Mouse (Mus musculus) embryo, embryonic 10.5 days (tissue): ENCODE results near the gene Gm20388.
A peak's percentile ranks its signal among the peaks of the same experiment; 100 is the strongest.

Experiments
- DNase-seq: peaks from one replicate; pipeline ENCODE4 v3.0.0-alpha.2; 2015; ENCODE audit warnings: low spot score

Gene Gm20388

DNA sequence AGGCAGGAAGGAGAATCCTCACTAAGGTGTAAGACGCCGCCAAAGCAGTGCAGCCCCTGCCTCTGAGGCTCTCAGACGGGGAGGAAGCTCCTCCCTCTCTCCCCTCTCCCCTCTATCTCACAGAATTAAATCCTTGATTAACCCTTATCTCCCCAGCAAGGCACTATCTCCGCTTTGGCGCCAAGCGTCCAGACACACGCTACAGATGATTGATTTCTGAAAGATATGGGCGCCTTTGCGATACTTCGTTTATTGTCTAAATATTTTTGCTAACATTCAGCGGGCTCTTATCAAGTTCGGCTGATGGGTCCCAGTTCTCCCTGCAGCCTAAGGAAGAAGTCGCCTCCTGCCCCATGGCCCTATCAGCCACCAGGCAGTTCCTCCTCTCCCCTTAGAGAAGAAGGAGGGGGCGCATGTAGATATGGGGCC, 2415.5 kb downstream of the Gm20388 start:
- no peak for DNase-seq

DNA sequence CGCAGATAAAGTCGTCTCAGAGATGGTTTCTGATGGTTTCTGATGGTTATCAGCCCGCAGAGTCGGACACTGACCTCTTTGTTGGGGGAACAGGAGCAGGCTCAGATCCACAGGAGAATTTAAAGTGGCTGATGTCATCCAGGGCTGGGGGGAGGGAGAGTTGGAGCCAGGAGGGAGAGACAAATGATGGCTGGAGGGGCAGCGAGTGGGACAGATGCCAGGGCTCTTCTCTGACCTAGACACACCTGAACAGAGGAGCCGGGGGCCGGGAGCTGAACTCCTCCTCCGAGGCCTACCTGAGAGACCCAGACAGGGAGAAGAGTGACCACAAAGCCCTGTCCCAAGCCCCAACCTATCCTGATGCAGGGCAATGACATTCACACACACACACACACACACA, 2418.4 kb downstream of the Gm20388 start:
- DNase-seq = no peak

DNA sequence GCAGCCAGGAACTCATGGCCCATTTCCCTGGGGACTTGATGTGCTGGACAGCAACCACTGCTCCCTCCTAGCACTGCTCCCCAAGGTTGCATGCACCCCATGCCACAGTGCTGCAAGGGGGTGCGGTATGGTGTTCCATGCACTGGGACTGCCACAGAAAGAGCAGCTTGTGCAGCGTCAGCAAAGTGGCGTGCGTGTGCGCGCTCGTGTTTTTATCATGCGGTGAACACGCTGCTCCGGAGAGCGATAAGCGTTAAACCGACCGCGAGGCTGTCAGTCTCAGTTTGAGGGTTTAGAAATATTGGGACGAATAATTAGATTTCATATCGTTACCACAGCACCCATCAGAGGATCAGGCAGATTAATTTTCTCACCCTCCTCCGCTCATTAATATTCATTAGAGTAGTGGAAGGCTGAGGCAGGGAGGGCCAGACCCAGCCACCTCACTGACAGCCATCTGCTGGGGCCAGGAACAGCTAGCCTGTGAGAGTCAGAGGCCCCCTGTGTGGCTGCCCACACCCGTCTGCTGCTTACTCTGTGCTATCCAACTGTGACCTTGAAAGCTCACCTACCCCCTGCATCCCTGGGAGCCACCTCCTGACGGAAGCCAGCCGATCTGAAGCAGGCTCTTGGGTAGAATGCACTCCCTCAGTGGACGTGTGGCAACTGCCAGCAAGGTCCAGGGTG, 2419.1 kb downstream of the Gm20388 start:
- no peak for DNase-seq

DNA sequence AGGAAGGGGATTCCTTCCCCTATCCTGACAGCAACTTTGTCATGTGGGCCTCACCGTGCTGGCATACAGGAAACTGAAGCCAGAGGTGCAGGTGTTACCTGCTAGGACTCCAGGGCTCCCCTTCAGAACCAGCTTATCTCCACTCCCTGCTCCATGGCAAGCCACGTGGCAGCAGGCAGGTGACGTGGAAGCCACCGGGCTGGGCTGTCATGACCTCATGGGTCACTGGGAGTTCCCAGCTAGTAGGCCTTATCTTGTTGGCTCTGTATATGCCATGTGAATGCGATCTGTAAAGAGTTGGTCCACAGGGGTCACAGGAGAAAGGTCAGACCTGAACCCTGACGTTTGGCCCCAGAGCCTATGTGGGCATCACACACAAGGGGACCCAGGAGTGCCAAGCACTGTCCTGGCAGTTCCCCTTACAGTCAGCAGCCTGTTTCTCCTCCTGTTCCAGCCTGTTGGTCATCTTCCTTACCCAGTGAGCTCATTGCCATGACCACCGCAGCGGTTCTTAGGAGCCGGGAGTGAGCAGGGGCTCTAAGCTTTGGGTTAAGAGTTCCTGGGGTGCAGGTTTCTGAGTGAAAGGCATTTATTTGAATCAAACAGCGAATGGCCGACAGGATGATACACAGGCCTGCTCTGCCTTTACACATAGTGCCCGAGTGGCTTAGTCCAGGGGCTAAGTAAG, 2419.9 kb downstream of the Gm20388 start:
- DNase-seq = no peak

DNA sequence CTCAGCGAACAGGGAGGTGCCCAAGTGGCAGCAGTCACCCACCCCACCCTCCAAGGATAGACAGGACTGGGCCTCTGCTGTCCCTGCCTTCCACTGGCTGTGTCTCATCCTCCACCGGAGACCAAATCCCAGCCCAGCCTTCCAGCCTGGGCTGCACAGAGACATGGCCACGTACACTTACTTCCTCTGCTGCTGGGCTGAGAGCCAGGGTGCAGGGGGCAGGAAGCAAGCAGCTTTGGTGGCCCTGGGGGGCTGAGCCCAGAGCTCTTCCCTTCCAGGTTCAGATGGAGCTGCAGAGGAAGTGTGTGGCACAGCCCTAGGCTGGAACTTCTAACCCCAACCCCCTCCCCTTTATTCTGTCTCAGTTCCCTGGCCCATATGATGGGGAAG, 2420.5 kb downstream of the Gm20388 start:
- DNase-seq = no peak

DNA sequence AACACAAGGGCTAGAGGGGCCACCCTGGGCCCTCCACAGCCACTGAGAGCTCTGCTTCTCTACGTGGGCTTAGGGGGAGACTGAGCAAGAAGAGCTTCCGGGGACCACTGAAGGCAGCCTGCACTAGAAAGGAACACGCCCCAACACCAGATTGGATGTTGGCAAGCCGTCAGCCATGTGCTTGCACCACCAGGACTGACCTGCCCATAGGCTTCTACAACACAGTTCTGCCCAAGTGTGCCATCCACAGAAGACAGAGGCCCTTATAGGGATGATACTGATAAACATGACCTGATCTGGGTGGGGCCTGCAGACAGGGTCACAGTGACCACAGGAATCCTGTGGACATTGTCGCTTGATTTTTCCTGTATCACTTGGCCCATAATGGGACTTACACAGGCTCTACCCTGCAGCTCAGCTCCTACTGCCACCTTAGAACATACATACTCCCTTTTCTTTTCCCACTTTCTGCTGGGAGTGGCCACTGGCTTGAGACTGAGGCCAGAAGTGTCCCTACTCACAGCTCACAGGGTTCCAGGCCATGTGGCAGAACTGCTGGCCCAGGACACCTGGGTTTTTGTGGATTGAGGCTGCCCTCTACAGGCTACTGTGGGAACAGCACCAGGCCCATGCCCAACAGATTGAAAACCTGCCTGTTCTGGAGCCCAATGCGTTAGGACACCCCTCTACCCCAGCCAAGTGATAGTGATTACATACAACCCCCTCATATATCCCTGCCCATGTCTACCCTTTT, 2422.3 kb downstream of the Gm20388 start:
- DNase-seq = peak; percentile 90

DNA sequence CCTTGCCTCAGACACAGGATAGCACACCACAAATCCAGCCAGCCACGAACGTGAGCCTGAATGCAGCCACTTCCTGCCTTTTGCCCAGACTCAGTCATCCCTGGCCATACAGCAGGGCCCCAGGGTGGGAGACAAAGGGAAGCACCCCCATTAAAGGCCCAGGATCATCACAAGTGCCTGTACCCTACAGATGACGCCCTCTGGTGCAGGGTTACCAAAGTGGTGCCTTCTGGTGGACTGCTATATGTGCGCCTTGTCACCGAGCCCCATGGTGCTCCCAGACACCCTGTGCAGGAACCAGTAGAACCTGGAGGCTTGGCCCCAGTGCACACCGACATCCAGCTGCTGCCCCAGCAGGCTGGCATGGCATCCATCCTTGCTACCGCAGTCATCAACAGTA, 2422.9 kb downstream of the Gm20388 start:
- no peak for DNase-seq

DNA sequence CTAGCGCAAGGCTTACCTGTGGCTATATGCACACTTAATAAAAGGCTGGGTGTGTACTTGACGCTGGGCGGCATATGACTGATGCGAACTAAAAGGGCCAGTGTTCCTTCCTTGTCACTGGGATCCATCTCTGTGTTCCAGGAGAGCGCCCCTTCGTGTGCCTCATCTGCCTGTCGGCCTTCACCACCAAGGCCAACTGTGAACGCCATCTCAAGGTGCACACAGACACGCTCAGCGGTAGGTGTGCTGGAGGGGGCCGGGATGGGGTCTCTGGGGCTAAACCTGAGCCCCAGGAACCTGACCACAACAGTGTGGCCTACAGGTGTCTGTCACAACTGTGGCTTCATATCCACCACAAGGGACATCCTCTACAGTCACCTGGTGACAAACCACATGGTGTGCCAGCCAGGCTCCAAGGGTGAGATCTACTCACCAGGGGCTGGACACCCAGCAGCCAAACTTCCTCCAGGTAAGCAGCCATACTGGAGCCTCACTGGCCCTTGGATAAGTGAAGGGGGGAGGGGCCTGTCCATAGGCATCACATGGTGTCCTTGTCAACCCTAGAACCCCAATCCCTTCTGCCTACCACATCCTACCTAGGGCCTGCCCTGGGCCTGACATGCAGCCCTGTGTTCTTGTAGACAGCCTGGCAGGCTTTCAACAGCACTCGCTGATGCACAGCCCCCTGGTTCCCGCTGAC, 2424.3 kb downstream of the Gm20388 start:
- DNase-seq = no peak

DNA sequence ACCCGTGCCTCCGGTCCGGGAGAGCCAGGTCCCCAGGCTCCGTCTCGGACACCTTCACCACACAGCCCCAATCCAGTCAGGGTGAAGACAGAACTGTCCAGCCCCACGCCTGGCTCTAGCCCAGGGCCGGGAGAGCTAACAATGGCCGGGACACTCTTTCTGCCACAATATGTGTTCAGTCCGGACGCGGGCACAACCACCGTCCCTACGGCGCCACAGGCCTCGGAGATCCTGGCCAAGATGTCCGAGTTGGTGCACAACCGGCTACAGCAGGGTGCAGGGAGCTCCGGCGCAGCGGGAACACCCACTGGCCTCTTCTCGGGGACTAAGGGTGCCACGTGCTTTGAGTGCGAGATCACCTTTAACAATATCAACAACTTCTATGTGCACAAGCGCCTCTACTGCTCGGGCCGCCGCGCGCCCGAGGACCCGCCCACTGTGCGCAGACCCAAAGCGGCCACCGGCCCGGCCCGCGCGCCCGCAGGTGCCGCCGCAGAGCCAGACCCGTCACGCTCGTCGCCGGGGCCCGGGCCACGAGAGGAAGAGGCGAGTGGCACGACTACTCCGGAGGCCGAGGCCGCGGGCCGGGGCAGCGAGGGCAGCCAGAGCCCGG, 2425.1 kb downstream of the Gm20388 start:
- no peak for DNase-seq

DNA sequence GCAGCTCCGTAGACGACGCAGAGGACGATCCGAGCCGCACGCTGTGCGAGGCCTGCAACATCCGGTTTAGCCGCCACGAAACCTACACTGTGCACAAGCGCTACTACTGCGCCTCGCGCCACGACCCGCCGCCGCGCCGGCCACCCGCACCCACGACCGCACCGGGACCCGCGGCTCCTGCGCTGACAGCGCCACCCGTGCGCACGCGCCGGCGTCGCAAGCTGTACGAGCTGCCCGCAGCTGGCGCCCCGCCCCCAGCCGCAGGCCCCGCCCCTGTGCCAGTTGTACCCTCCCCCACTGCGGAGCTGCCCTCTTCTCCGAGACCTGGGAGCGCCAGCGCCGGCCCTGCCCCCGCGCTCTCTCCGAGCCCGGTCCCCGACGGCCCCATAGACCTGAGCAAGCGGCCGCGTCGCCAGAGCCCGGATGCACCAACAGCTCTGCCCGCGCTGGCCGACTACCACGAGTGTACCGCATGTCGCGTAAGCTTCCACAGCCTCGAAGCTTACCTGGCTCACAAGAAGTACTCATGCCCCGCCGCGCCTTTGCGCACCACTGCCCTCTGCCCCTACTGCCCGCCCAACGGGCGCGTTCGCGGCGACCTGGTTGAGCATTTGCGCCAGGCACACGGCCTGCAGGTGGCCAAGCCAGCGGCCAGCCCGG, 2425.7 kb downstream of the Gm20388 start:
- peak; percentile 74 for DNase-seq

DNA sequence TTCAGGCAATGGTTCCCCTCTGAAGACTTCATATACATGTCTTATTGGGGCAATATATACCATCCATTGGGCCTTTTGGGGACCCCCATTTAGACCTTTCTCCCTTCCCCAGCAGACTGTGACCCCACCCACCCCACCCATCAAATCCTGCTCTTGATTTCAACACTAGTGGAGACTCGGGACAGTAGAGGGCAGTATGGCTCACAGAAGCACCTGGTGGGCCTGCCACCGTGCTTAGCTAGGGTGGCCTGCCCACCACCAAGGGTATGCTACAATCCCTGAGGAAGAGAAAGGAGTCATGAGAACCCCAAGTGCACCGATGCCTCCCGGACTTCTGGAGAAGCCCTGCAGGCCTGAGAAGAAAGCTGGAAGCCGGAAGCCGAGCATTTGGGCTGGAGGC, 2428.2 kb downstream of the Gm20388 start:
- DNase-seq = no peak

DNA sequence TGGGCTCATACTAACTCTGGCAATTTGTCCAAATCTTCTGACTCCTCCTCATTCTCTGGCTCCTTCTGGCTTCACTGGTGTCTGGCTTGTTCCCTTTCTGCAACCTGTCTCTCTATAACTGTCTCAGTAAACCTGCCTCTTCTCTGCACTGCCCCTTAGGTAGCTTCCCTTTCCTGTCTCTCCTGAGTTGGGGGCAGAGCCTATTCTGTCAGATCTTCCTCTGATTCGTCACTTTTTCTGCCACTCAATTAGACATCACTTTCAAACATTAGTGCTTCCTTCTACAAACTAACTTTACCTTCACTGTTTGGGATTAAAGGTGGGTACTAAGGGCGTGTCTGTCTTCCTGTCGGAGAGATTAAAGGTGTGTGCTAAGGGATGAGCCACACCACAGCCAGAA, 2430.1 kb downstream of the Gm20388 start:
- DNase-seq = no peak

DNA sequence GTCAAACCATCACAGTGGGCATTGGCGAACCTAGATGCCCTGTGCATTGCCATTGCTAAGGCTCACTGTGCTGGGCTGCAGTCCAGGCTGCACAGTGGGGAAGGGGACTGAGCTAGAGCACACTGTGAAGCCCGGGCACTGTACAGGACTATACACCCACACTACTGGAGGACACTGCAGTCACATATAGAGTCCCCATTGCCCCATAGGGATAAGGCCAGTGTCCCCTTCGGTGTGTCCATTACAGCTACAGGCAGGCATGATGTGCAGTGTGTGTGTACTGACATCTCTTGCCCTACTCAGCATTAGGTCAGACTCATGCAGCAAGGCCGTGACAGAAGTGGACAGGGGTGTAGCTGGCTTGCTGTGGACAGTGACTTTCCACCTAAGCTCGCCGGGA, 2431.1 kb downstream of the Gm20388 start:
- DNase-seq = no peak

DNA sequence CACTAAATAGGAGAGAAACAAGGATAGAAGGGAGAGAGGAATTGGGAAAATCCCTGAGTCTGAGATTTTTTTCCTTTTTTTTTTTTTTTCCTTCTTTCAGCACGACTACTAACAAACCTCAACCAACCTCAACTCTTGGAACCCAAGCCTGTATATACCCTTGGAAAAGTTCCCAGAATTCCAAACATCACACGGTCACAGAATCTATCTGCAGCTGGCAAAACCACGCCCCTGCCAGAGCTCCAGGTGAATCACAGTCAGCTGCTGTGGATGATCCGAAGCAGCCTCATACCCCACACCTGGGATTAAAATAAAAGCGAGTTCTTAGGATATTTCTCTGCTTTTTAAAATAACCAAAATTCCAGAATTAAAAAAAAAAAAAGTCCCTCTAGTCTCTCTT, 2431.7 kb downstream of the Gm20388 start:
- DNase-seq = no peak

DNA sequence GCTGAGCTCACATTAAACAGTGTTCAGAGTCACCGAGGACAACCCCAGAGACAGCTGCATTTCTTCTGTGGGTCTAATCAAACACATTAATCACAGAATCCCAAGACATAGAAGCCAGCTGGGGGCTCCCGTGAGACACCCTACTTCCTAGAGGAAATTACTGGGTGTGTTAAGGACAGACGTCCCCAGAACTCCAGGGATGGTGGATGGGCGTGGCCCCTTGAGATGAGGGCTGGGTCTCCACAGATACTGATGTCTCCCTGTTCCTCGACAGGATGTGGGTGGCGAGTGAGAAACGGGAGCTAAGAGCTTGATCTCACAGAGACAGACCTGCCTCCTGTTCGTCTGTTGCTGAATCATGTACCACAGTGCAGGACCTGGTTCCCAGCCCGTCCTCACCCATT, 2432.2 kb downstream of the Gm20388 start:
- DNase-seq = peak; percentile 23

DNA sequence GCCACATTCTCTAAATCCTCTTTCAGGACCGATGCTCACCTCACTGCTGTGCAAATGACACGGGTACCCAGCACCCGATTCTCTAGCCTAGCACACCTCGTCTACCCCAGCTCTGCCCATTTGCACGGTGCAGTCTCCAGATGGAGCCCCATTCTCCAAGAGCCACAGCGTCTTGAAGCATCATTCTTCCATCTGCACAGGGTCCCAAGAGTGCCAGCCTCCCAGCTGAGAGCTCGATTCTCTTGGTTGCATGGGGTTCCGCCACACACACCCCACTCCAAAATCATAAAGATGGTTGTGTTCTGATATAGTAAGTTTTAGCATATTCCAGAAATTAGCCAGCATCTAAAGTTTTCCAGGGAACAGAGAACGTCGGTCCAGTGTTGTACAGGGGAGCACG, 2432.7 kb downstream of the Gm20388 start:
- no peak for DNase-seq

DNA sequence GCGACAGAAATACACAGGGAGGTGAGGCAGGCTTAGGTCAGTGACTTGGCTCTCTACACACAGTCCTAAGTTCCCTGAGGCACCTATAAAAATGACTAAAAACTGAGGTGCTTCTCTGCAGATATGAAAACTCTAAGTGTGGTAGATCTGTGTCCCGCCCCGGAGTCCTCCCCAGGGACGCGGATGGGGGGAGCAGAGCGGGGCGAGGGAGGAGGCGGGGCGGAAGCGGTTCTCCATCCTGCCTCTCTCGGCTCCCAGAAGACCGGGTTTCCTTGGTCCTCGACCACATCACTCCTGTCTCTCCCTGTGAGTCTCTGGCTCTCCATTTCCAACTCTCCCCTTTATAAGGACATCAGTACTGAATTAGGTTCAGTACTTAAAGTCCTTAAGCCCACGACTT, 2433.1 kb downstream of the Gm20388 start:
- DNase-seq = peak; percentile 44

DNA sequence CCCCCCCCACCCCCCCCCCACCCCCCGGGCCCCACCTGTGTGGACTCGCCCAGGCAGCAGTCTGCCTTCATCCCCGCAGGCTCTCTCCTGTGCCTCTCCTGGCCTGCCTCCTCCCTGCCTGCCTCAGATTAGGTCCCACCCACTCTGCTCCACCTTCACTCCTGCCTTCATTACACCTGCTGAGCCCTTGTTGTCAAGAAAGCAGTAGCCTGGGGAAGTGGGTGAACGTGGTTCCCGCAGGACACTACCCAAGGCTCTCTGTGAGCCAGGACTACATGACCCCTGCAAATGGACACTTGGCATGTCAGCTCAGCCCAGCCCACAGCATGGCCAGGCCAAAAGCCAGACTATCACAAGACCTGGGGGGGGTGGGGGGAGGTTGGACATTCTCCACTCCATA, 2433.6 kb downstream of the Gm20388 start:
- no peak for DNase-seq

DNA sequence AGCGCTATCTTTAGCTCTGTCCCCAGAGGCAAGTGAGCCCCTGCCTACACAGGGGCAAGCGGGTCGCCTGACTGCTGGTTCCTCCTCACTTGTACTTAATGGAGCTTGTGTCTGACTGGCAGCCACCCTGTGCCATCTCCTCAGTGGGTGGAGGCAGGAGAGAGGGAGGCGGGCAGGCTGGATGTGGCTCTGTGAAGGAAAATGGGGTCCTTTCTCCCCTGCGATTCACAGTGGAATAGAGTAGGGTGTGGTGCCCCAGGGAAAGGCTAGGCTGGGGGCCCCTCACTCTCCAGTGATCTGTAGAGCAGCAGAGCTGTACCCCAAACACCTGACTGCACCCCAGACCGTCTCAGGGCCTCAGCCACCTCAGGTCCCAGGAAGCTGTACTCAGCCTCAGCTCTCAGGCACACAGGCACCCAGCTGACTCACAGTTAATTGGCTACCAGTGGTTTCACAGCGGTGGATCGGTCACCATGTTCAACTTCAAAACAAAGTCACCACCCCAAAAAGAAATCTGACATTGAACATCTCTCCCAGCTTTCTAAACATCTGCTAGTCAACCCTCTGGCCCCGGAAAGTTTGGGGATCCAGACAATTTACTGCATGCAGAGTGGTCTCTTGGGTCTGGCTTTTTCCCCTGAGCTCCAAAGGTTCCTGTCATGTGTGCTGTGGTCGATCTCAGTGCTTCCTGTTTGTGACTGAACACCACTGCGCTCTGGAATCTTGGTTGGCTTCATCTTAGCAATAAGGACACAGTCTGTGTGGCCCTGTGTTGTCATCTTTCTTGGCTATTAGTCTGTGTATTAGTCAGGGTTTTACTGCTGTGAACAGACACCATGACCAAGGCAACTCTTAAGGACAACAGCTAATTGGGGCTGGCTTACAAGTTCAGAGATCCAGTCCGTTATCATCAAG, 2434.8 kb downstream of the Gm20388 start:
- DNase-seq = no peak

DNA sequence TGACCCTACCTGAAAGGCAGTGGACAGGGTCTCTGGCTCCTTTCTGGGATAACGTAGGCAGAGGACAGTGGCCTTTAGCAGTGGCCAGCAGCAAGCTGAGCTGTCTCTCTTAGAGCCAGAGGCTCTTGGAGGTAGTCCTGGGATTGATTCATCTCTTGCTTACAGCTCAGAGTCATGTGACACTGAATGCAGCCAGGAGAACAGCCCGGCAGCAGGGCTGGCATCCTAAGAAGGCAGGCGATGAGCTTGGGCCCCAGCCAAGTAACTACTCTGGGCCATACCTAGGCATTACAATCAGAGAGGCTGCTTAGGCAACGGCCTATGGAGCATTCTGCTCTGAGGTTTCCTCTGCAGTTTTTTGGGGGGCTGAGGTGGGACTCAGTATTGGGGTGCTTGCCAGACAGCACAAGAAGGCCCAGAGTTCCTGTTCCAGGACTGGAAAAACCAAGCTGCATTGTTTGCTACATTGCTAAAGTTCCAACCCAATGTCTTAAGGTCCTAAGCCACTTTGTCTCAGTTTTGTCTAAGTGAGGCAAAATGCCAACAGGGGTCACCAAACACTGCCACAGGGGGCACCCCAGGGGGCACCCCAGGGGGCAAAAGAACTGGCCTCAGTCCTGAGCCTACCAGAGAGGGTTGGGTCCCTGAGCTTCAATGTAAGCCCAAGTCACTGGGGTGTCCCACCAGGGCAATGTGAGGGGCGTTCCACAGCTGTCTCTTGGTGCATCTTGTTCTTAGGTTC, 2437.3 kb downstream of the Gm20388 start:
- no peak for DNase-seq
